Mouse (Mus musculus) lung, adult 10 weeks (tissue): Measurements from ENCODE around the gene Tnfrsf1b. TPM values are rescaled to one million over a fixed set of nuclear protein-coding genes. Genes with fewer than 3 reads are reported as not detected.

ENCODE experiments used
- polyA plus RNA-seq: library from polyadenylated mRNA; stranded (reverse); fragments of 350-450 nt; fragmentation: Illumina TruSeq; extraction: RNeasy Lipid Tissue Mini Kit (QIAGEN cat#74804); gene quantifications from one replicate; pipeline ENCODE4 v1.2.3, GENCODE M21; 2014; ENCODE audit warnings: low read depth, low replicate concordance; ENCODE audit not compliant: insufficient read depth

Gene Tnfrsf1b
- polyA plus RNA-seq, result 18.9 TPM

DNA sequence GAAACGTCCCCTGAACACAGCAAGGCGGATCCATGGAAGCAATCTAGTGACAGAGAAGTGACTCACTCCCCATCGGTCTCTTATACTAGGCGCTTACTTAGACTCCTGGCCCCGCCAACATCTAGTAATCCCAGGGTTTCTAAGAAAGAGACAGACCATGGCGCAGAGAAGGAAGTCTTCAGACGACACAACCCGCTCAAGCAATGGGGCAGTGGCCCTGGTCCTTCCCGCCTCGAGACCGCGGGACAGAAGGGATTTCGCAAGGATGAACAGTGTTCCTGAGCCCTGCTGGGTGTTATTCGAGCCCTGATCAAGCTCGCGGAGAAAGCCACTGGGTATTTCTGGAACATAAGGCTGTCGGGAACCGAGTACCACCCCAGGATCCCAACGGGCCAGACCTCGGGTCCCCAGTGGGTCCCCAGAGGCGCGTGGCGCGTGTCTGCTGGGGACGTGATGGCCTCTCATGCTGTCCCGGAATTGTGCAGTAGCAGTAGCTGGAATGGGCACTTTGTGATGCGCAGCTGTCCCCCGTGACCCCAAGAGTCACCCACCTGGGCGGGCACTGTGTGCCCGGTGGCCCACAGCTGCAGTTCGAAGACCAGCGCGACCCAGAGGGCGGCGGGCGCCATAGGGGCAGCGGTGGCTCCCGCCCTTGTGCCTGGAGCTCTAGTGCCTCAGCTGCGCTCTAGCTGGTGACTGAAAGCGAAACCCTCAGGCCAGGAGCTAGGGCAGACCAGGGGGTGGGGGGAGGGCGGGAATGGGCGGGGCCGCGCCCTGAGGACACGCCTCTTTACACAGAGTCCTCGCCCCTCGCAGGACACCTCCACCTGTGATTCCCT, at the start of gene Tnfrsf1b:
Gene Tnfrsf1b, minus strand, starts transcription at position 698 of the 839 bp plus-strand sequence.

DNA sequence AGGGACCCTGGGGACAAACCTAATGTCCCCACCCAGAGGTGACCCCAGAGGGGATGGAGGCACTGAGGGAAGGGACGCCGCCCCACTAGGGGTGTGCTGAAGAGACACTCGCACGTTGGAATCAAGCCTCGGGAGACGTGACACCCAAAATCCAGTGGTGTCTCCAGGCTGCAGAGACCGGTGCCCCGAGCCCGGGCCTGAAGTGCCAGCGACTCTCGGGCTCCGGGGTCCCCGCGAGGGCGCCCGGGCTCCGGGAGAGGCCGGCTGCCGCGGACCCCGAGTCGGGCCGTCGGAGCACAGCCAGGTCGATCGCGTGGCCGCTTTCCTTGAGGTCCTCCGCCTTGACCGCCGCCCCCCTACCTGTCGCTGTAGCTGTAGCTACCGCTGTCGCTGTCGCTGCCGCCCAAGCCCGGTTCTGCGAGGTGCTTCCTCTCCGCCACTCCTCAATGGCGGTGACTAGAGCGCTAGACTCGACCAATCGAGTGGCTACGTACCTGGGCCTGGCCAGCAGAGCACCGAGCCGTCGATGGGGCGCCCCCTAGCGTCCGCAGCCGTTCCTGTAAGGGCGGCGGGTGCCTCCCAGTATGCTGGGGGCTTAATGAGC, 52.0 kb downstream of the Tnfrsf1b start, which contains the start of gene Vps13d:
Gene Vps13d, minus strand, starts transcription at position 447 of the 604 bp plus-strand sequence.

Other genes with a start within 250 kb of the Tnfrsf1b start
- 23.9 TPM for gene Vps13d, start 51.9 kb downstream of the Tnfrsf1b start, polyA plus RNA-seq
- 0.35 TPM for gene Tnfrsf8, start 68.3 kb upstream of the Tnfrsf1b start, polyA plus RNA-seq